Mouse (Mus musculus) bone marrow macrophage, adult 2 months (primary cell): ENCODE results near the gene Tmsb15l.

Experiments
- CTCF ChIP-seq: IDR thresholded peaks from 2 replicates; pipeline ENCODE4 v1.5.1; 2012; ENCODE audit warnings: low read depth, mild to moderate bottlenecking, low read length, moderate library complexity
- POLR2A ChIP-seq: IDR thresholded peaks from 2 replicates; pipeline ENCODE4 v1.6.1; 2012; ENCODE audit warnings: mild to moderate bottlenecking, low read depth, low read length, borderline replicate concordance

- no peak for TF ChIP-seq CTCF
- TF ChIP-seq POLR2A = no peak
These were observed 16.4 kb upstream of the Tmsb15l start, which contains the start of gene Zcchc18 for GRCm38 (mm10) chrX:136992978-136993547.
